Mouse (Mus musculus) kidney, postnatal 36 days (tissue): ENCODE data around the gene 4921539E11Rik.

Source experiments
- DNase-seq, 2 experiments: peaks; one replicate each; pipeline ENCODE4 v3.0.0; 2021 to 2022; ENCODE audit warnings: mixed read lengths in 2 of 2

4921539E11Rik gene

DNA sequence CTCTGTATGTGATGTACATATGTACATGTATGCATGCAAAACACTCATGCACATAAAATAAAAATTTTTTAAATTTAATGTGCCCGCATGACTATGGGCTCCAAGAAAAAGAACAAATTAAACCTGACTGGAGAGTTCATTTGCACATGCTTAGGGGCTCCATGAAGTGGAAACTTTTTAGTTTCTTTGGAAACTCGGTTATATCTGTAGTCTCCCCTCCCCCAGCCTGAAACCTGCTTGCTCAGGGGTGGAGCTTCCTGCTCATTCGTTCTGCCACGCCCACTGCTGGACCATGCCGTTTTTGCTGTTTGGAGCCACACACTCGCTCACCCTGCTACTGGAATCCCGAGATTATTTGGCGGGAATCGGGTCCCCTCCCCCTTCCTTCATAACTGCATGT lies 67.8 kb downstream of the 4921539E11Rik start:
- no peak for DNase-seq

DNA sequence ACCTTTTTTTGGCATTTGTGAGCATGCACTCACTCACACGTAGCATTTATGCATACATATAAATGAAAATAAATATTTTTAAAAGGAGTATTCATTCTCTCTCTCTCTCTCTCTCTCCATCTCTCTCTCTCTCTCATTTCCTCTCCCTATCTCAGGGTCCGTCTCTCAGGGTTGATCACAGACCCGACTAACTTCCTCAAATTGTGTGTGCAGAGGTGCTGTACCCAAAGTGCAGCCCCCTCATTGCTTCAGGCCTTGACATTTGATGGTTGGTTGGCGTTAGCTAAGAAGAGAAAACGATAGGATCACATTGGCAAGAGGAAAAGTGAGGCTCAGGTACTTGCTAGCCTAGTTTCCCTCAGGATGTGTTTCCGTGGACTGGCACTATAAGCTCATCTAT lies 68.9 kb downstream of the 4921539E11Rik start:
- DNase-seq, result no peak

DNA sequence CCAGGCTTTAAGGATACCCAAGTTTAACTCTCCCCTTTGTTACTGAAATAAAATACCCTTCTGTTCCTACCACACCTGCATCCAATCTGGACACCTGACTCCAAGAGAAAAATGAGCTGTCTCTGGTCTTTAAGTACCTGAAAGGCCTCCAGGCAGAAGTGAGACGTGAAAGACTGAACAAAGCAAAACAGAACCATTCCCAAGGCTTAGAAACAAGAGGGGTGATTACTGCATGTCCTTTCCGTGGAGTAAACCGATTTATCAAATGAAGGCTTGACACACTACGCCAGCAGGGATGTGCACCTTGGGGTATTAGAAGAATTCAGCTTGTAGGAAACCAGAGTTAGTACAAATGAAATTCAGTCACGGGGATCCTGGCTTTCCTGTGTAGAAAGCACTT lies 71.7 kb downstream of the 4921539E11Rik start:
- DNase-seq, result no peak

DNA sequence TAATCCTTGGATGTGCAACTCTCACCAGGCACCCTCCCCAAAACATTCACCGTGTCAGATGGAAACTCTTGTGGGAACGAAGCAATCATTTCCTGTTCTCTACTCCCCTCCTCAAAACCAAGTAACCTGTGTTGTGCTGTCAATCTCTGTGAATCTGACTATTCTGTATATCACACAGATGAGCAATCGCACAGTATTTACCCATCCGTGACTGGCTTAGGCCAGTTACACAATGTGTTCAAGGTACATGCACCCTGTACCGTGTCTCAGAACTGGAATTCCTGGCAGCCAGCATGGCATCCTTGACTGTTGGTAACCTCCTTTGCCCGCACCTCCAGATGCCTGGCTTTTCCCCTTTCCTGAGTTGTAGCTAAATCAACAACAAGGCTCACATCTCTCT lies 74.6 kb downstream of the 4921539E11Rik start:
- peak; percentile 81 to 90 for DNase-seq

DNA sequence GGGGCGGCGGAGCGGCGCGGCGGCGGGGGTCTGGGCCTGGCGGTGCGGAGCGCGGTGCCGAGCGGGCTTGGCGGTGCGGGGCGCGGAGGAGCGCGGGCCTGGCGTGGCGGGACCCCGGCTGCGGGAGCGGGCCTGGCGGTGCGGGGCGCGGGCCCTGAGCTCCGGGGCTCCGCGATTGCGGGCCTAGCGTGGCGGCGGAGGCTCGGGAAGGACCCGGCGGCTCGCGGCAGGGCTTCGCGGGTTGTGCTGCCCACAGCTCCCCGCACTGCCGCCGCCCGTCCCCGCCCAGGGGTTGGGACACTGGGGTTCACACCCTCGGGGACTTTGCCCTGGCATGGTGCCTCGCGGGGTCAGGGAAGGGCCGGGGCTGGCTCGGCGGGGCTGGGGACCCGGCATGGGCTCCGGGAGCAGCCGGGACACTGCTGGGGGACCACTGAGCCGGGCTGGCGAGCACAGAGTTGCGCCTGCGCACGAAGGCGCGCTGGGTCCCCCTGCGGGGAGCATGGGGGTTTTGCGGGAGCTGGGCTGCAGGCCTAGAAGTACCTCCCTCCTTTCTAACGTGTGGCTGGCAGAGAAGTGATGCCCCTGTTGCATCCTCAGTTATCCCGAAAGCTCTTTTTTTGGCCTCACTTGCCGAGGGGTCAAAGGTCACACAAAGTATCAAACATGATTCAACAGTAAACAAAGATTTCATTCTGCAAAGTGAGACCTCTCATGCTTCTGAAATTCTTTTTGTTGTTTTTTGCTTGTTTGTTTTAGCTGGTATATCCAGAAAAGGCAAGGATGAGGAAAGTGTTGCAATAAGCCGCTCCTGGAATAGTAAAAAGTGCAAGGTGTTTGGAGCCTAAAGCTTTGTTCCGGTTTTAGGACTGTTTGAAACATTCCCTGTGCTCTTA lies 75.5 kb downstream of the 4921539E11Rik start, which contains the start of gene Slc35d1:
Gene Slc35d1 (minus strand): TSS at position 240 of the 896 bp plus-strand sequence.
- DNase-seq, result peak; percentile 89 to 93

DNA sequence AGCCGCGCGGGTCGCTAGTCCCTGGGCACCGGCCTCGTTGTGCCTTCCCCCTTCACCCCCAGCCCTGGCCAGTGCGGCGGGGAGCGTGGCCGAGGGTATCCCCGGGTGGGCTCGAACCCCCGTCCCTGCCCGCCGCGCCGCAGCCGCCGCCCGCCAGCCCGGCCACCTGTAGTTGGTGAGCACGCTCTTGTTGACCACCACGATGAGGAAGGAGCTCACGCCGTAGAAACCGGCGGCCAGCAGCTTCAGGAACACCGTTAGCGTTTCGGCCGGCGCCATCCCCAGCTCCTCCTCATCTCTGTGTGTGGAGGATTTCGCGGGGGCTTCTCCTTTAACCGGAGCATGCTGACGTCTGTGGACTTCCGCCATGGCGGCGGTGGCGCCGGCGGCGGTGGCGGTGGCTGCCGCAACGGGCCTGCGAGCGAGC lies 76.2 kb downstream of the 4921539E11Rik start:
- peak; percentile 72 to 81 for DNase-seq

DNA sequence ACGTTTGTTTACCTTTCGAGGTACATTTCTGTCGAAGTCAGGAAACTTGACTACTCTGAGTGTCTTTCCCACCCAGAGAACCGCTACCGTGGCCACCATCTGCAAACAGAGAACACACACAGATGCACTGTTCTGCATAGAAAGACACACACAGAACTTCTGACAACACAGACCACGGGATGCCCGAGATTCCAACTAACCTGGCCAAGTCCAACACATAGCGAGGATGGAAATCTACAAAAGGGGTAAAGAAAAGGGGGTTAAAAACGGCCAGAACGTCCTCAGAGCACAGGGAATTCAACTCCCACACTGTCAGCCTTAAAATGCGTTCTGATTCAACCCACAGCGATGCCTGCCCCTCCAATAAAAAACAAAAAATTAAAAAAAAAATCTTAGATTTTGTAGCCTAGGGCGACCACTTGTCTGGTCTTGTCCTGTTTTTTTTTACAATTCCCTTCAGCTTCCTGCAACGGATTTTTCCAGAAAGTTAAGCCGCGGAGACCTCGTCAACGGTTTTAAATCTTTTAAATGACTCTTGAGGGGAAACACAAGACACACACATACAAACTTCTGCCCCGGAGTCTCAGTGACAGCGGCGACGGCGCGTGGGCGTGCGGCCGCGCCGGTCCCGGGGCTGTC lies 76.7 kb downstream of the 4921539E11Rik start:
- DNase-seq, result peak; percentile 10 to 21

DNA sequence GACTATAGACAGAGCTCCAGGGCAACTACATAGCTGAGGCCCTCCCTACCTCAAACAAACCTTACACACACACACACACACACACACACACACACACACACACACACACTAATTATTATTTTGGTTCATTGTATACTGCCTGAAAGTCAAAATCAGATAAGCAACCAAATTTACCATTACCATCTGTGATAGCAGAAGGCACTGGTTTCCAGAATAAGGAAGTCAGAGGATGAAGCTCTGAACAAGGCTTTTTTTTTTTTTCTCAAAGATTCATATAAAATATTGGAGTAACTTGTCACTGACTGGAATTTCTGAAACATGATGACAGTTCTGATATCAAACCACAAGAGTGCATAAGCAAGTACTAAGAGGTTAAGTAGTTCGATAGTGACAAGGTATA lies 82.1 kb downstream of the 4921539E11Rik start:
- DNase-seq, result no peak

DNA sequence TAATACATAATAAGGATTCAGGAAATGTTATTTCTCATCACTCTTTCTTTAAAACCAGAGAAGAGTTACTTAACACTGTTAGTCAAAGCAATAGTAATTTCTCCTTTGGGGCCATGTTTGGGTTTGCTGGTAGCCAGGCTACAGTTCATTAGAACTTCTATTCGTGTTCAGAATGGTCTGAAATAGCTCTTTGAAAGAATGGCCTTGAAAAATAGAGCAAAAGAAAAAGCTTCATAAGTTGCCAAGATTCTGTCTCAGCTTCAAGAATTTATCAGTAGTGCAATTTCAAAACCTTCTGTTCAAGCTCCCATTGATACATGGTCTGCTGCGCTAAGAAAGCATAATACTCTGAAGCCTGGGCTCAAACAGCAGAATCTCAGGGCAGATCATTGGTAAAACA lies 87.0 kb downstream of the 4921539E11Rik start:
- DNase-seq, result no peak

DNA sequence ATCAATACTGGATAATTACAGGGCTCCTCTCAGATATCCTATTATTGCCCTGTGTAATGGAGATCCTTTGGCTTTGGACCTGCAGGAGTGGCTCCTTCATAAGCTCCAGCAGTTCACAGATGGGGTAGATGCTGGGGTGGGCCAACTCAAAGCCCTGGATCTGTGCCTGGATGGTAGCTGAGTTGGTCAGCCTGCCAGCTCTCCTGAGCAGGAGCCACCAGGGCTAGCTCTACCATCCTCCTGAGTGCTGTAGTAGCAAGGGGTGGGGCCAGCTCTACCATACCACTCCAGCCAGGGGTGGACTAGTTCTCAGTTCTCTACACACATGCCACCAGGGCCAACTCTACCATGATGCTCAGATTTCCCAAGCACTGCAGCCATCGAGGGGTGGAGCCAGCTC lies 90.6 kb downstream of the 4921539E11Rik start:
- no peak for DNase-seq

DNA sequence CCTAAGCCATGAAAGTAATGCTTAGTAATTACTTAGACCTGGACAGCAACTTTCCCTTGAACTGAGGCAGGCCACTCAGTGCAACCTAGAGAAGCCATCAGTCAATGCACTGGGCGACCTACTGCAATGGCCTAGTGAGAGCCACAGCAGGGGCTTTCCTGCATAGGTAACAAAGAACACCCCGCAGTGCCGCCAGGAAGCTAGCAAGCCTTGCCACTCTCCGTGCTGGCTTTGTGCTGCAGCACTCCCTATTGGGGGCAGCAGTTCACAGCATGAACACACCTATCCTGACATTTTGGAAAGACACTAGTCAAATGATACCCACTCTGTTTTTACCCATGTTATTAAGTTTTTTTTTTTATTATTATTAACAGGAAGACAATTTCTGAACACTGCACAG lies 91.6 kb downstream of the 4921539E11Rik start:
- DNase-seq, result no peak

DNA sequence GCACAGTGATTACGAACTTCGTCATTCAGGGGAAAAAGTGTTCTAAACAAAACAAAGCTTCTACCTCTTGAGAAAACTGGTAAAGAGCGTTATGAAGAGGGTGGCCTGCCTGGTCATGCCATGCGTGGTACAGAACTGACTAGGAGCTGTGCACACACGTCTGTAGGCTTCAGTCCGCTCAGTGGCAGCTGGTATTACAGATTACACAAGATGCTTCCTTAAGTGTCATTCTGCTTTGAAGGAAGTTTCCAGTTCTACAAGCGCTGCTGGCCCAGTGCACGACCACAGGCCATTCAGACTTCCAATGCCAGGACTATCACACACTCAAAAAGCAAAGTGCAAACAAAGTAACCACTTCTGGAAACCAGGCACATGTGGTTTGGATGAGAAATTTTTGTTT lies 93.3 kb downstream of the 4921539E11Rik start:
- no peak for DNase-seq

DNA sequence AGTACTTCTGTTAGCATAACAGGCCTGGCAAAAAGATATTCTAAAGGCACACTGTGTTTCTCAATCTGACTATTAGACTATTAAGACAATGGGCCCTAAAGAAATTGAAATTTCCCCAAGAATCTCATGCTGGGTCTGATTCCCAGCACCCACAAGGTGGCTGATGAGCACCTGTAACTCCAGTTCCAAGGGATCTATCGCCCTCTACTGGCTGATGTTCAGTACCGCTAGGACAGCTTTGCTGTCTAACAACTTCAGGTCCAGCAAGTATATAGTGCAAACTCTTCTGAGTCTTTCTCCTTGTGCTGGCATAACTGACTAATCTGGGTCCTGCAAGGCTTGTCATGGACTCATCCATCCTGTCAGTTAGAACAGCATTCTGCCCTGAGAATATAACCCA lies 98.2 kb downstream of the 4921539E11Rik start:
- DNase-seq, result no peak

DNA sequence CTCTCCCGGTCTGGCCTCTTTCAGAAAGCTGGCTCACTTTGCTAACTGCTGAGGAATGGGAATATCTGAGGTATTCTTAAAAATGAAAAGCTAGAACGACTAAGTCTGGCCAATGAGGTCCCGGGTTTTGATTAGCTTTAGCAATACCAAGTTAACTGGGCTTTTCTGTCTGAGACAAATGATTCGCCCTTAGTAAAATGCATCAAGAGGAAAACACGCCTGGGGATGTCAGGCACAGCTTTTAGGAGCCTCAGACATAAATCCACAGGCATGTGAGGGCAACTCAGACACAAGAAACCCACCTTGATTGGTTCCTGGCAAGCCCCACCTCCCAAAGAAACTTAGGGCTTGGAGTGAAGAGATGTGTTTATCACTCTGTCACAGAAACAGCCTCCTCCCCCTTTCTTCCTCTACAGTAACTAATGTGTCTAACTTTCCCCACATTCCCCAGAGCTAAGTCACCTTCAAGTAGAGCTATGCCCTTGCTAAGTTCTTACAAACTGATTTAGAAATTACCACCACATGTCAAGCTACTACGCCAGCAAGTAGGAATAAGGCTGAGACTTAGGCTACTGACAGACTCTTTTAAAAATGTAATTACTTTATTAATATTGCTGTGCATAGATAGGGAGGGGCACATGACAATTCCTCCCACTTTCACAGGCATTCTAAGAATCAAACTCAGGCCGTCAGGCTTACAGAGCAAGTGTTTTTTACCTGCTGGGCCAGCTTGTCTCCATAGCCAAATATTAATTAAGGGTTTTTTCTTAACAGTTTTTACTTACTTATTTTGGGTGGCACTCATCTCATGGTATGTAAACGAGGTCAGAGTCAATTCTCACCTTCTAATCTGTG lies 101.7 kb downstream of the 4921539E11Rik start:
- DNase-seq, result peak in 1 of 2 experiments; percentile 28
